Mouse (Mus musculus): Measurements from ENCODE around the gene Haspin. TPM values are rescaled to one million over a fixed set of nuclear protein-coding genes. Genes with fewer than 3 reads are reported as not detected.
A peak's percentile ranks its signal among the peaks of the same experiment; 100 is the strongest.

Gene Haspin
- polyA plus RNA-seq (2015; fragmentation: Nextera tagmentation; extraction: Ambion mirVana) = 1.6 and 2.1 TPM in 2 replicates

GRCm38 (mm10) chr11:73137591-73138501 lies at the start of gene Haspin:
Gene Haspin, minus strand, starts transcription at chr11:73138294.
- H3K4me2 ChIP-seq (ENCODE audit: low read length) = peak within 1 kb of the TSS; percentile 91
- H3K36me3 ChIP-seq (ENCODE audit: control insufficient read depth, insufficient read depth, low read length) = no peaks in the 10 kb centered on the region
- peak within 1 kb of the TSS; percentile 58 for H3K4me3 ChIP-seq (ENCODE audit: low read depth, low read length)
- H3K4me1 ChIP-seq (ENCODE audit: control insufficient read depth, insufficient read depth, low read length) = peaks cover 8% of the 10 kb centered on the region; the same call in 1 of the 2 replicates
- H3K27ac ChIP-seq (ENCODE audit: low read length) = no peak within 1 kb of the TSS
- H3K27me3 ChIP-seq (ENCODE audit: control insufficient read depth, insufficient read depth, low read depth, low read length) = no peaks in the 10 kb centered on the region
- peak within 1 kb of the TSS; percentile 70 for H3K9ac ChIP-seq (ENCODE audit: low read depth, low read length)
- ATAC-seq = peak; percentile 98
- no peaks in the 10 kb centered on the region for H3K9me3 ChIP-seq (replicated peaks; ENCODE audit: control insufficient read depth, low read length, poor library complexity, severe bottlenecking)
- under 1% methylated on average over 83 of the region's 84 CpGs for WGBS

- no peak for ATAC-seq
- Histone ChIP-seq H3K27me3 (ENCODE audit: control insufficient read depth, insufficient read depth, low read depth, low read length) (no peaks in the 10 kb centered on the region), H3K4me1 (ENCODE audit: control insufficient read depth, insufficient read depth, low read length) (no peaks in the 10 kb centered on the region), H3K27ac (ENCODE audit: low read length) (no peak overlapping the region), H3K9me3 (replicated peaks; ENCODE audit: control insufficient read depth, low read length, poor library complexity, severe bottlenecking) (no peaks in the 10 kb centered on the region), H3K36me3 (ENCODE audit: control insufficient read depth, insufficient read depth, low read length) (peaks cover 33% of the 10 kb centered on the region), H3K9ac (ENCODE audit: low read depth, low read length) (no peak overlapping the region), H3K4me2 (ENCODE audit: low read length) (no peak overlapping the region), H3K4me3 (ENCODE audit: low read depth, low read length) (no peak overlapping the region)
- 92% methylated on average over 6 of the region's 6 CpGs for WGBS
These were observed 49.1 kb upstream of the Haspin start for GRCm38 (mm10) chr11:73187231-73187630.

GRCm38 (mm10) chr11:73185872-73186615 lies 48.0 kb upstream of the Haspin start:
- Histone ChIP-seq H3K27ac (ENCODE audit: low read length) (no peak overlapping the region), H3K4me2 (ENCODE audit: low read length) (no peak overlapping the region), H3K4me1 (ENCODE audit: control insufficient read depth, insufficient read depth, low read length) (no peaks in the 10 kb centered on the region), H3K36me3 (ENCODE audit: control insufficient read depth, insufficient read depth, low read length) (peaks cover 25% of the 10 kb centered on the region), H3K9ac (ENCODE audit: low read depth, low read length) (no peak overlapping the region), H3K27me3 (ENCODE audit: control insufficient read depth, insufficient read depth, low read depth, low read length) (no peaks in the 10 kb centered on the region), H3K4me3 (ENCODE audit: low read depth, low read length) (no peak overlapping the region), H3K9me3 (replicated peaks; ENCODE audit: control insufficient read depth, low read length, poor library complexity, severe bottlenecking) (no peaks in the 10 kb centered on the region)
- 92% methylated on average over 10 of the region's 10 CpGs for WGBS
- ATAC-seq = no peak

DNA sequence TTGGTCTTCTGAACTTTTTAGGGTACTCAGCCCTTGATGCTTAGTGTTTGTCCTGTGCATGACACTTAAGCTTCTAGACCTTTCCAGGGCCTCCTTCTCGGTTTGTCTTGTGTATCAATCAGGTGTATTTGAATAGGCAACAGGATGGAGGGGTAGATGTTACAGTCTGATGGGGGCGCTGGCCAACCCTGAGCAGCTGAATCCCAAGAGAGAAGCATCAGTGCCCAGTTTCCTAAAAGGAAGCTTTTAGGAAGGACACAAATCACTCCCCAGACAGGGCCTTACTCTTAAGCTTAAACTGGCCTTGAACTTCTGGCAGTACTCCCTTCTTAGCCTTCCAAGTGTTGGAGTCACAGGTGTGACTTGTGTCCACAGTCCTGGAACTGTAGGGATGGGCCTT lies 39.8 kb upstream of the Haspin start:
- Histone ChIP-seq H3K9me3 (replicated peaks; ENCODE audit: control insufficient read depth, low read length, poor library complexity, severe bottlenecking) (no peaks in the 10 kb centered on the region), H3K27ac (ENCODE audit: low read length) (peak overlapping the region; percentile 83), H3K27me3 (ENCODE audit: control insufficient read depth, insufficient read depth, low read depth, low read length) (no peaks in the 10 kb centered on the region), H3K4me3 (ENCODE audit: low read depth, low read length) (peak overlapping the region; percentile 82), H3K4me2 (ENCODE audit: low read length) (peak overlapping the region; percentile 86), H3K36me3 (ENCODE audit: control insufficient read depth, insufficient read depth, low read length) (peaks cover 3% of the 10 kb centered on the region; the same call in 1 of the 2 replicates), H3K4me1 (ENCODE audit: control insufficient read depth, insufficient read depth, low read length) (peaks cover 30% of the 10 kb centered on the region), H3K9ac (ENCODE audit: low read depth, low read length) (peak overlapping the region; percentile 89)
- 6% methylated on average over 2 of the region's 2 CpGs for WGBS
- ATAC-seq = no peak

- H3K36me3 ChIP-seq (ENCODE audit: control insufficient read depth, insufficient read depth, low read length) = peaks cover 3% of the 10 kb centered on the region; the same call in 1 of the 2 replicates
- peak overlapping the region; percentile 83 for H3K27ac ChIP-seq (ENCODE audit: low read length)
- no peaks in the 10 kb centered on the region for H3K27me3 ChIP-seq (ENCODE audit: control insufficient read depth, insufficient read depth, low read depth, low read length)
- WGBS = 1% methylated on average over 26 of the region's 28 CpGs
- peaks cover 30% of the 10 kb centered on the region for H3K4me1 ChIP-seq (ENCODE audit: control insufficient read depth, insufficient read depth, low read length)
- peak overlapping the region; percentile 82 for H3K4me3 ChIP-seq (ENCODE audit: low read depth, low read length)
- peak overlapping the region; percentile 86 for H3K4me2 ChIP-seq (ENCODE audit: low read length)
- H3K9me3 ChIP-seq (replicated peaks; ENCODE audit: control insufficient read depth, low read length, poor library complexity, severe bottlenecking) = no peaks in the 10 kb centered on the region
- H3K9ac ChIP-seq (ENCODE audit: low read depth, low read length) = peak overlapping the region; percentile 89
- ATAC-seq = peak; percentile 64
These were observed 39.4 kb upstream of the Haspin start for GRCm38 (mm10) chr11:73177509-73177875.

DNA sequence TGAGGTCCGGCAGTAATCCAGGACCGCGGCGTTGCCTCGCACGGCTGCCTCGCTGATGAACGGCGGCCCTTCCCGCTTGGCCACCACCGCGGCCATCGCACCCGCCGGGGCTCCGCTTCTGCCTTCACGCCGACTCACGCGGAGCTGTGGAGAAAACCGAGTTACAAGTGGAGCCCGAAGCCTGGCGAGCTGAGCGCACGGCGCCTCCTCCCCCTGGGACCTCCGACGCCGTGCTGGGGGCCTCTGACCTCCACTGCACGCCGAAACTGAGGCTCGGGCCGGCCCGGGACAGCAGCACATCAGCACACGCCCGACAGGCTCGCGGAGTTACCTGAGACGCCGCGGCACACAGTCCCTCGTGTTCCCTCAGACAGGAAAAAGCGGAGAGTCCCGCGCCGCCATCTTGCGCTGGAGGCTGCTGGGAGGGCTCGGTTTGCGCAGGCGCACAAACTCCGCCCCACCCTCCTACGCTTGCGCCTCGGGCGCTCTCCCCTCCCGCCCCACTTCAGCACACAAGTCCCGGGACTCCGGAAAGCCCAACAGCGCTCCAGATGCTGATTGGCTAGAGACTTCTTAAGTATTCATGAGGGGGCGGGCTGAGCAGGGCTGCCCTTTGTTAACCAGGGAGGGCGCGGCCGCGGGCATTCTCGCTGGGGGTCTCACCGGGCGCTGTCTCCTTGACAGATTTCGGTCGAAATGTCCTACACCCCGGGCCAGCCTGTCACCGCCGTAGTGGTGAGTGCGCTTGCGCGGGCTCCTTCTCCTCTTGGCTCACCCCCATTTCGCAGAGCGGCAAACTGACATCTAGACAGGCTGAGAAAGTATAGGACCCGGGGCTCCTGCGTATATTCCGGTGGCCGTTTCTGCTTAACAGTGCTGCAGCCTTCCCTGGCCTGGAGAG lies 38.8 kb upstream of the Haspin start, which contains the start of the genes Emc6 and Tax1bp3:
TSS of gene Emc6 (minus strand) at position 430 of the 901 bp plus-strand sequence.
TSS of gene Tax1bp3 (plus strand) at position 476 of the 901 bp plus-strand sequence.
- H3K4me2 ChIP-seq (ENCODE audit: low read length) = peak within 1 kb of the TSS; percentile 86
- peak; percentile 97 for ATAC-seq
- no peaks in the 10 kb centered on the region for H3K9me3 ChIP-seq (replicated peaks; ENCODE audit: control insufficient read depth, low read length, poor library complexity, severe bottlenecking)
- peaks cover 30% of the 10 kb centered on the region for H3K4me1 ChIP-seq (ENCODE audit: control insufficient read depth, insufficient read depth, low read length)
- H3K27ac ChIP-seq (ENCODE audit: low read length) = peak within 1 kb of the TSS; percentile 83
- no peaks in the 10 kb centered on the region for H3K27me3 ChIP-seq (ENCODE audit: control insufficient read depth, insufficient read depth, low read depth, low read length)
- peak within 1 kb of the TSS; percentile 89 for H3K9ac ChIP-seq (ENCODE audit: low read depth, low read length)
- under 1% methylated on average over 76 of the region's 81 CpGs for WGBS
- peak within 1 kb of the TSS; percentile 82 for H3K4me3 ChIP-seq (ENCODE audit: low read depth, low read length)
- peaks cover 3% of the 10 kb centered on the region; the same call in 1 of the 2 replicates for H3K36me3 ChIP-seq (ENCODE audit: control insufficient read depth, insufficient read depth, low read length)

DNA sequence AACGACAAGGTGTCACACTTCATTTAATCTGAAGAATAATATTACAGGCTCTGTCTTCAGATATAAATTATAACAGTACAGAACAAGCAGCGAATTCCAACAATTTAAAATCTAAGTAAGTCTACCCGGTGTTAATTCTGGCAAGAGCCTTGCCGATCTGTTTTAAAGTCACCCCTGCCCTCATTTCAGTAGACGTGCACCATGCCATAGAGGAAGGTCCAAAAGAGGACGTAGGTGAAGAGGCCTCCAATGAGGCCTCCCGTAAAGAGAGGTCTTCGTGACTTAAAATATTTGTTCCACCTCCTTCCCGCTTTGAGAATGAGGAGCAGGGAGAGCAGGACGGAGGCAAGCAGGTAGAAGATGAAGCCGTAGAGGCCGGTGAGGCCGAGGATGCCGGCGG lies 38.1 kb upstream of the Haspin start:
- Histone ChIP-seq H3K27me3 (ENCODE audit: control insufficient read depth, insufficient read depth, low read depth, low read length) (no peaks in the 10 kb centered on the region), H3K4me2 (ENCODE audit: low read length) (peak overlapping the region; percentile 69), H3K4me3 (ENCODE audit: low read depth, low read length) (peak overlapping the region; percentile 82), H3K9ac (ENCODE audit: low read depth, low read length) (peak overlapping the region; percentile 83), H3K27ac (ENCODE audit: low read length) (peak overlapping the region; percentile 83), H3K36me3 (ENCODE audit: control insufficient read depth, insufficient read depth, low read length) (peaks cover 3% of the 10 kb centered on the region; the same call in 1 of the 2 replicates), H3K4me1 (ENCODE audit: control insufficient read depth, insufficient read depth, low read length) (peaks cover 30% of the 10 kb centered on the region), H3K9me3 (replicated peaks; ENCODE audit: control insufficient read depth, low read length, poor library complexity, severe bottlenecking) (no peaks in the 10 kb centered on the region)
- no peak; the same call in 1 of the 2 replicates for ATAC-seq
- under 1% methylated on average over 15 of the region's 15 CpGs for WGBS

DNA sequence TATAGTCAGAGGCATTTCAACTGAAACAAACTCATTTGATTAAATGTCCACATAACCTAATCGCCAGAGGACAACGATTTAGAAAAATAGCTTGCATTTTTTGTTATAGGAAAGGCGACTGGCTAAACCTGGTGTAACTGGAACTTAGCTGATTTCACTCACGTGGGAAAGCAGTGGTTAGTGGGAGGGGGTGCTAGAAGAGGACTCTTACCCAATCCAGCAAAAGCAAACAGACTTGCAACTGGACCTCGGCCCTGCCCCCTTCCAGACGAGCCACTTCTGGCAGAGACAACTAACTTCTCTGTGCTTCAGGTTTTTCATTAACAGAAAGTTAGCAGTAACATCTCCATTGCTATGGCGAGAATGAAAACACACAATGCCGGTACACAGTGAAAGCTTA lies 37.5 kb upstream of the Haspin start:
- Histone ChIP-seq H3K4me2 (ENCODE audit: low read length) (peak overlapping the region; percentile 69), H3K4me3 (ENCODE audit: low read depth, low read length) (peak overlapping the region; percentile 82), H3K27ac (ENCODE audit: low read length) (no peak overlapping the region), H3K36me3 (ENCODE audit: control insufficient read depth, insufficient read depth, low read length) (peaks cover 3% of the 10 kb centered on the region; the same call in 1 of the 2 replicates), H3K27me3 (ENCODE audit: control insufficient read depth, insufficient read depth, low read depth, low read length) (no peaks in the 10 kb centered on the region), H3K4me1 (ENCODE audit: control insufficient read depth, insufficient read depth, low read length) (peaks cover 30% of the 10 kb centered on the region), H3K9ac (ENCODE audit: low read depth, low read length) (peak overlapping the region; percentile 83), H3K9me3 (replicated peaks; ENCODE audit: control insufficient read depth, low read length, poor library complexity, severe bottlenecking) (no peaks in the 10 kb centered on the region)
- no peak for ATAC-seq
- WGBS = 52% methylated on average over 8 of the region's 8 CpGs

All from midbrain, embryonic 16.5 days (tissue).